Mouse (Mus musculus): ENCODE results near the gene Camk1d.

- TF ChIP-seq CTCF (IDR thresholded peaks at IDR 0.05; ENCODE audit: low read depth, low read length) (no peak), POLR2AphosphoS5 (IDR thresholded peaks at IDR 0.05; ENCODE audit: insufficient replicate concordance, low read depth, low read length) (no peak), GATA1 (IDR thresholded peaks at IDR 0.05; ENCODE audit: borderline replicate concordance, low read length) (no peak), TAL1 (conservative IDR thresholded peaks at IDR 0.05; ENCODE audit: low read depth, low read length) (no peak), GATA2 (IDR thresholded peaks at IDR 0.05; ENCODE audit: borderline replicate concordance, low read depth, low read length) (no peak)
Measured at GRCm38 (mm10) chr2:5551758-5552255, 162.5 kb downstream of the Camk1d start.
